Mouse (Mus musculus) midbrain, embryonic 16.5 days (tissue): ENCODE results near the gene Cubn. TPM values are rescaled to one million over a fixed set of nuclear protein-coding genes. Genes with fewer than 3 reads are reported as not detected.

ENCODE experiments used
- ATAC-seq: fragments of 200-750 bp; cut with Nextera tagmentation; 2 replicates; pipeline ENCODE4 v1.8.0; 2017; ENCODE audit warnings: moderate TSS enrichment
- H3K27ac ChIP-seq: fragments of 300-500 bp; sonication (generic); 2 replicates; pipeline ENCODE4 v1.5.1; 2014; ENCODE audit warnings: mild to moderate bottlenecking, low read length, mixed read lengths
- H3K27me3 ChIP-seq: fragments of 300-500 bp; sonication (generic); 2 replicates; pipeline ENCODE4 v1.6.1; 2014; ENCODE audit warnings: low read depth, low read length, mixed read lengths; ENCODE audit not compliant: control insufficient read depth, insufficient read depth
- H3K36me3 ChIP-seq: fragments of 300-500 bp; sonication (generic); 2 replicates; pipeline ENCODE4 v1.6.1; 2014; ENCODE audit warnings: mild to moderate bottlenecking, low read length, moderate library complexity, mixed read lengths; ENCODE audit not compliant: control insufficient read depth, insufficient read depth
- H3K4me1 ChIP-seq: fragments of 300-500 bp; sonication (generic); 2 replicates; pipeline ENCODE4 v1.6.1; 2014; ENCODE audit warnings: mild to moderate bottlenecking, low read length, mixed read lengths; ENCODE audit not compliant: control insufficient read depth, insufficient read depth
- H3K4me2 ChIP-seq: fragments of 300-500 bp; sonication (generic); 2 replicates; pipeline ENCODE4 v1.6.1; 2014; ENCODE audit warnings: mild to moderate bottlenecking, low read length, mixed read lengths
- H3K4me3 ChIP-seq: fragments of 300-500 bp; sonication (generic); 2 replicates; pipeline ENCODE4 v1.5.1; 2014; ENCODE audit warnings: low read depth, mild to moderate bottlenecking, low read length, moderate library complexity, mixed read lengths
- H3K9ac ChIP-seq: fragments of 300-500 bp; sonication (generic); 2 replicates; pipeline ENCODE4 v1.6.1; 2014; ENCODE audit warnings: low read depth, low read length, mixed read lengths
- H3K9me3 ChIP-seq: fragments of 300-500 bp; sonication (generic); replicated peaks from 2 replicates; pipeline ENCODE4 v1.6.1; 2014; ENCODE audit warnings: mild to moderate bottlenecking, low read length, mixed read lengths; ENCODE audit not compliant: control insufficient read depth, poor library complexity, severe bottlenecking
- WGBS: fragments of 180-500 bp; shearing (Covaris S2); extraction: QIAGEN DNeasy Blood & Tissue Kit; methylation state at CpG from one replicate; pipeline ENCODE4 v1.1.7; 2014; 5-methylcytosine and 5-hydroxymethylcytosine counted together
- polyA plus RNA-seq: library from polyadenylated mRNA; unstranded; fragments of >200 nt; fragmentation: Nextera tagmentation; extraction: Ambion mirVana; gene quantifications from 2 replicates; pipeline ENCODE4 v1.2.1, GENCODE M21; 2015

Gene Cubn
- polyA plus RNA-seq, 1 experiment from 2014 or later, result 0.63 TPM

GRCm38 (mm10) chr2:13385542-13386345, 105.9 kb downstream of the Cubn start:
- H3K36me3 ChIP-seq, result no peaks in the 10 kb centered on the region
- H3K4me1 ChIP-seq, result peaks cover 16% of the 10 kb centered on the region
- H3K9me3 ChIP-seq, result no peaks in the 10 kb centered on the region
- H3K4me3 ChIP-seq, result no peak overlapping the region
- no peaks in the 10 kb centered on the region for H3K27me3 ChIP-seq
- 25% methylated on average over 3 of the region's 3 CpGs for WGBS
- H3K27ac ChIP-seq, result peak overlapping the region; percentile 60
- no peak overlapping the region for H3K9ac ChIP-seq
- peak; percentile 74 for ATAC-seq
- H3K4me2 ChIP-seq, result no peak overlapping the region

- Histone ChIP-seq H3K4me3 (no peak overlapping the region), H3K4me1 (peaks cover 16% of the 10 kb centered on the region), H3K9ac (no peak overlapping the region), H3K27me3 (no peaks in the 10 kb centered on the region), H3K4me2 (no peak overlapping the region), H3K27ac (peak overlapping the region; percentile 68), H3K36me3 (no peaks in the 10 kb centered on the region), H3K9me3 (no peaks in the 10 kb centered on the region)
- 10% methylated on average over 4 of the region's 4 CpGs for WGBS
- ATAC-seq, result peak; percentile 81
These were observed 106.7 kb downstream of the Cubn start for GRCm38 (mm10) chr2:13384775-13385541.

GRCm38 (mm10) chr2:13376166-13376565, 115.4 kb downstream of the Cubn start:
- Histone ChIP-seq H3K36me3 (no peaks in the 10 kb centered on the region), H3K9me3 (no peaks in the 10 kb centered on the region), H3K27me3 (no peaks in the 10 kb centered on the region), H3K4me1 (peaks cover 18% of the 10 kb centered on the region), H3K4me2 (no peak overlapping the region), H3K27ac (no peak overlapping the region), H3K9ac (no peak overlapping the region), H3K4me3 (no peak overlapping the region)
- no peak for ATAC-seq
- 87% methylated on average over 4 of the region's 4 CpGs for WGBS

GRCm38 (mm10) chr2:13373291-13373690, 118.3 kb downstream of the Cubn start:
- peaks cover 20% of the 10 kb centered on the region for H3K4me1 ChIP-seq
- no peak overlapping the region for H3K9ac ChIP-seq
- H3K4me2 ChIP-seq, result no peak overlapping the region
- H3K4me3 ChIP-seq, result no peak overlapping the region
- H3K27me3 ChIP-seq, result no peaks in the 10 kb centered on the region
- WGBS, result 46% methylated on average over 1 of the region's 1 CpGs
- no peaks in the 10 kb centered on the region for H3K36me3 ChIP-seq
- no peak for ATAC-seq
- H3K9me3 ChIP-seq, result no peaks in the 10 kb centered on the region
- 0 out of 2 replicates have a peak overlapping the region, but pooled peaks have one; percentile 10 for H3K27ac ChIP-seq

- no peak overlapping the region for H3K4me3 ChIP-seq
- no peak overlapping the region for H3K9ac ChIP-seq
- H3K4me2 ChIP-seq, result no peak overlapping the region
- H3K36me3 ChIP-seq, result no peaks in the 10 kb centered on the region
- ATAC-seq, result no peak
- peaks cover 20% of the 10 kb centered on the region for H3K4me1 ChIP-seq
- H3K27me3 ChIP-seq, result no peaks in the 10 kb centered on the region
- peak overlapping the region; percentile 72; the same call in 1 of the 2 replicates for H3K27ac ChIP-seq
- no peaks in the 10 kb centered on the region for H3K9me3 ChIP-seq
- WGBS, result 40% methylated on average over 3 of the region's 3 CpGs
These were observed 118.8 kb downstream of the Cubn start for GRCm38 (mm10) chr2:13372825-13373224.

GRCm38 (mm10) chr2:13372256-13372824, 119.3 kb downstream of the Cubn start:
- Histone ChIP-seq H3K27me3 (no peaks in the 10 kb centered on the region), H3K4me1 (peaks cover 20% of the 10 kb centered on the region), H3K4me2 (no peak overlapping the region), H3K4me3 (no peak overlapping the region), H3K27ac (peak overlapping the region; percentile 72; the same call in 1 of the 2 replicates), H3K9ac (no peak overlapping the region), H3K36me3 (no peaks in the 10 kb centered on the region), H3K9me3 (no peaks in the 10 kb centered on the region)
- ATAC-seq, result peak; percentile 86
- WGBS, result 2% methylated on average over 5 of the region's 5 CpGs

GRCm38 (mm10) chr2:13371797-13372170, 119.8 kb downstream of the Cubn start:
- no peaks in the 10 kb centered on the region for H3K9me3 ChIP-seq
- 1% methylated on average over 4 of the region's 4 CpGs for WGBS
- H3K4me1 ChIP-seq, result peaks cover 20% of the 10 kb centered on the region
- H3K4me2 ChIP-seq, result no peak overlapping the region
- H3K4me3 ChIP-seq, result no peak overlapping the region
- H3K27ac ChIP-seq, result peak overlapping the region; percentile 72
- H3K9ac ChIP-seq, result no peak overlapping the region
- peak; percentile 55; the same call in 1 of the 2 replicates for ATAC-seq
- H3K27me3 ChIP-seq, result no peaks in the 10 kb centered on the region
- no peaks in the 10 kb centered on the region for H3K36me3 ChIP-seq

GRCm38 (mm10) chr2:13371072-13371796, 120.4 kb downstream of the Cubn start:
- Histone ChIP-seq H3K9me3 (no peaks in the 10 kb centered on the region), H3K4me3 (no peak overlapping the region), H3K27ac (peak overlapping the region; percentile 72; the same call in 1 of the 2 replicates), H3K4me2 (no peak overlapping the region), H3K9ac (no peak overlapping the region), H3K4me1 (peaks cover 20% of the 10 kb centered on the region), H3K36me3 (no peaks in the 10 kb centered on the region), H3K27me3 (no peaks in the 10 kb centered on the region)
- 47% methylated on average over 10 of the region's 10 CpGs for WGBS
- ATAC-seq, result no peak
